Mouse (Mus musculus): ENCODE measurements around the gene Top3a. TPM values are rescaled to one million over a fixed set of nuclear protein-coding genes. Genes with fewer than 3 reads are reported as not detected.

Top3a gene
- polyA plus RNA-seq, 1 experiment, result 4.7 TPM

- no peaks in the 10 kb centered on the region for H3K36me3 ChIP-seq (ENCODE audit: control insufficient read depth, insufficient read depth, low read length)
- no peaks in the 10 kb centered on the region for H3K27me3 ChIP-seq (ENCODE audit: control insufficient read depth, insufficient read depth, low read length)
- peak overlapping the region; percentile 21 for H3K27ac ChIP-seq (ENCODE audit: insufficient read depth, low read depth, low read length)
- H3K4me3 ChIP-seq (ENCODE audit: low read depth, low read length), result peak overlapping the region; percentile 72
- WGBS, result 11% methylated on average over 14 of the region's 14 CpGs
- no peak for TF ChIP-seq CTCF (IDR thresholded peaks at IDR 0.05; ENCODE audit: extremely low read depth, insufficient read length, insufficient replicate concordance, low read depth, low read length)
- TF ChIP-seq POLR2A (IDR thresholded peaks at IDR 0.05; ENCODE audit: low read depth, low read length), result no peak
- peaks cover 4% of the 10 kb centered on the region; the same call in 1 of the 2 replicates for H3K4me1 ChIP-seq (ENCODE audit: control insufficient read depth, insufficient read depth, insufficient read length, low read length)
These were observed 33.1 kb upstream of the Top3a start for GRCm38 (mm10) chr11:60810046-60810965.

- peaks cover 4% of the 10 kb centered on the region; the same call in 1 of the 2 replicates for H3K4me1 ChIP-seq (ENCODE audit: control insufficient read depth, insufficient read depth, insufficient read length, low read length)
- H3K36me3 ChIP-seq (ENCODE audit: control insufficient read depth, insufficient read depth, low read length), result no peaks in the 10 kb centered on the region
- WGBS, result 19% methylated on average over 1 of the region's 1 CpGs
- H3K4me3 ChIP-seq (ENCODE audit: low read depth, low read length), result no peak overlapping the region
- peak overlapping the region; percentile 21; the same call in 1 of the 2 replicates for H3K27ac ChIP-seq (ENCODE audit: insufficient read depth, low read depth, low read length)
- no peaks in the 10 kb centered on the region for H3K27me3 ChIP-seq (ENCODE audit: control insufficient read depth, insufficient read depth, low read length)
- no peak for TF ChIP-seq CTCF (IDR thresholded peaks at IDR 0.05; ENCODE audit: extremely low read depth, insufficient read length, insufficient replicate concordance, low read depth, low read length)
- TF ChIP-seq POLR2A (IDR thresholded peaks at IDR 0.05; ENCODE audit: low read depth, low read length), result no peak
These were observed 32.4 kb upstream of the Top3a start for GRCm38 (mm10) chr11:60809546-60809945.

GRCm38 (mm10) chr11:60808286-60809070 is 31.3 kb upstream of the Top3a start:
- Histone ChIP-seq H3K27me3 (ENCODE audit: control insufficient read depth, insufficient read depth, low read length) (no peaks in the 10 kb centered on the region), H3K27ac (ENCODE audit: insufficient read depth, low read depth, low read length) (no peak overlapping the region; the same call in 1 of the 2 replicates), H3K4me1 (ENCODE audit: control insufficient read depth, insufficient read depth, insufficient read length, low read length) (peaks cover 4% of the 10 kb centered on the region; the same call in 1 of the 2 replicates), H3K36me3 (ENCODE audit: control insufficient read depth, insufficient read depth, low read length) (peaks cover 4% of the 10 kb centered on the region; the same call in 1 of the 2 replicates), H3K4me3 (ENCODE audit: low read depth, low read length) (peak overlapping the region; percentile 14; the same call in 1 of the 2 replicates)
- 17% methylated on average over 4 of the region's 4 CpGs for WGBS
- TF ChIP-seq POLR2A (IDR thresholded peaks at IDR 0.05; ENCODE audit: low read depth, low read length), result no peak
- TF ChIP-seq CTCF (IDR thresholded peaks at IDR 0.05; ENCODE audit: extremely low read depth, insufficient read length, insufficient replicate concordance, low read depth, low read length), result no peak

- no peak overlapping the region for H3K27ac ChIP-seq (ENCODE audit: insufficient read depth, low read depth, low read length)
- H3K4me1 ChIP-seq (ENCODE audit: control insufficient read depth, insufficient read depth, insufficient read length, low read length), result no peaks in the 10 kb centered on the region
- TF ChIP-seq CTCF (IDR thresholded peaks at IDR 0.05; ENCODE audit: extremely low read depth, insufficient read length, insufficient replicate concordance, low read depth, low read length), result no peak
- TF ChIP-seq POLR2A (IDR thresholded peaks at IDR 0.05; ENCODE audit: low read depth, low read length), result no peak
- WGBS, result 90% methylated on average over 1 of the region's 1 CpGs
- H3K27me3 ChIP-seq (ENCODE audit: control insufficient read depth, insufficient read depth, low read length), result no peaks in the 10 kb centered on the region
- H3K36me3 ChIP-seq (ENCODE audit: control insufficient read depth, insufficient read depth, low read length), result peaks cover 27% of the 10 kb centered on the region
- no peak overlapping the region for H3K4me3 ChIP-seq (ENCODE audit: low read depth, low read length)
These were observed 23.7 kb upstream of the Top3a start for GRCm38 (mm10) chr11:60800892-60801291.

GRCm38 (mm10) chr11:60799977-60800376 is 22.8 kb upstream of the Top3a start:
- Histone ChIP-seq H3K27me3 (ENCODE audit: control insufficient read depth, insufficient read depth, low read length) (no peaks in the 10 kb centered on the region), H3K4me3 (ENCODE audit: low read depth, low read length) (no peak overlapping the region), H3K36me3 (ENCODE audit: control insufficient read depth, insufficient read depth, low read length) (peaks cover 27% of the 10 kb centered on the region), H3K4me1 (ENCODE audit: control insufficient read depth, insufficient read depth, insufficient read length, low read length) (no peaks in the 10 kb centered on the region), H3K27ac (ENCODE audit: insufficient read depth, low read depth, low read length) (no peak overlapping the region)
- WGBS, result 82% methylated on average over 4 of the region's 4 CpGs
- TF ChIP-seq POLR2A (IDR thresholded peaks at IDR 0.05; ENCODE audit: low read depth, low read length) (no peak), CTCF (IDR thresholded peaks at IDR 0.05; ENCODE audit: extremely low read depth, insufficient read length, insufficient replicate concordance, low read depth, low read length) (no peak)

GRCm38 (mm10) chr11:60796342-60796741 is 19.2 kb upstream of the Top3a start:
- H3K36me3 ChIP-seq (ENCODE audit: control insufficient read depth, insufficient read depth, low read length), result peaks cover 27% of the 10 kb centered on the region
- H3K4me1 ChIP-seq (ENCODE audit: control insufficient read depth, insufficient read depth, insufficient read length, low read length), result no peaks in the 10 kb centered on the region
- H3K27ac ChIP-seq (ENCODE audit: insufficient read depth, low read depth, low read length), result no peak overlapping the region
- H3K4me3 ChIP-seq (ENCODE audit: low read depth, low read length), result no peak overlapping the region
- TF ChIP-seq POLR2A (IDR thresholded peaks at IDR 0.05; ENCODE audit: low read depth, low read length) (no peak), CTCF (IDR thresholded peaks at IDR 0.05; ENCODE audit: extremely low read depth, insufficient read length, insufficient replicate concordance, low read depth, low read length) (no peak)
- H3K27me3 ChIP-seq (ENCODE audit: control insufficient read depth, insufficient read depth, low read length), result no peaks in the 10 kb centered on the region
- 84% methylated on average over 11 of the region's 11 CpGs for WGBS
